Mouse (Mus musculus): ENCODE measurements around the gene Gpalpp1. TPM values are rescaled to one million over a fixed set of nuclear protein-coding genes. Genes with fewer than 3 reads are reported as not detected.

The Gpalpp1 gene
- polyA plus RNA-seq, 1 experiment = 1.1 TPM

DNA sequence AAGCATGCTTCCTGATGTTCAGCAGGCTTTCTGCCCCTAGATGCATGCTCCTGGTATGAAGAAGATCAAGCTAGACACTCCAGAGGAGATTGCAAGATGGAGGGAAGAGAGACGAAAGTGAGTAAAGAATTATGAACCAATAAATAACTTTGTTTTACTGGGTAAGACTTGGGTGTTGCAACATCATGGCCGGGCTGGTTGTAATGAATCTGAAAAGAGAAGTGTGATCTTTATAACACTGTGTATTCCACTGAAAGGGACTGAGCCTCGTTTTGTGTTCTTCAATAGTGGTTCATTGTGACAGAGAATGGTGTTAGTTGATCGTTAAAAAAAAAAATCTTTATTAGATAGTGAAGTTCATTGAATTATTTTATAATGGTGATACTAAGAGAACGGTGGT, 5.2 kb upstream of the Gpalpp1 start:
- H3K27ac ChIP-seq (ENCODE audit: insufficient read depth, low read depth, low read length) = no peak overlapping the region
- 75% methylated on average over 5 of the region's 5 CpGs for WGBS
- H3K27me3 ChIP-seq (ENCODE audit: control insufficient read depth, insufficient read depth, low read length) = no peaks in the 10 kb centered on the region
- TF ChIP-seq CTCF (IDR thresholded peaks at IDR 0.05; ENCODE audit: extremely low read depth, insufficient read length, insufficient replicate concordance, low read depth, low read length) (no peak), POLR2A (IDR thresholded peaks at IDR 0.05; ENCODE audit: low read depth, low read length) (no peak)
- peaks cover 29% of the 10 kb centered on the region for H3K36me3 ChIP-seq (ENCODE audit: control insufficient read depth, insufficient read depth, low read length)
- no peak overlapping the region for H3K4me3 ChIP-seq (ENCODE audit: low read depth, low read length)
- no peaks in the 10 kb centered on the region for H3K4me1 ChIP-seq (ENCODE audit: control insufficient read depth, insufficient read depth, insufficient read length, low read length)

DNA sequence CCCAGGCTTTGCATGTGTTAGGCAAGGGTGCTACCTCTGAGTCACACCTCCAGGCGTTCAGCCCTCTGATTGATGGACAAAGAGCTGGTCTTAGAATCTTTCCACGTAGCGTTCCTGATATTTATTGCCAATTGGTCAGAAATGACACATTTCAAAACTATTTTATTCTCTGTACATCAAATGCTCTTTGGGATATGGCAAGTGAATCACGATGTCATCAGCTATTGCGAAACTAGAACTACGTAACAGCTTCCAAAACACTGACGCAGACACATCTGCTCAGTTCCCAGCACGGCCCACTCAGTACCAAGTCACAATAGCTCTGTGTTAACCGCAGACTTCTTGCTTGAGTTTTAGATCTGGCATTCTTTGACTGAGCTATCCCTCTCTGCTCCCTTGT, 11.0 kb downstream of the Gpalpp1 start:
- WGBS = 95% methylated on average over 9 of the region's 9 CpGs
- Histone ChIP-seq H3K27me3 (ENCODE audit: control insufficient read depth, insufficient read depth, low read length) (no peaks in the 10 kb centered on the region), H3K4me1 (ENCODE audit: control insufficient read depth, insufficient read depth, insufficient read length, low read length) (no peaks in the 10 kb centered on the region), H3K4me3 (ENCODE audit: low read depth, low read length) (no peak overlapping the region), H3K27ac (ENCODE audit: insufficient read depth, low read depth, low read length) (no peak overlapping the region), H3K36me3 (ENCODE audit: control insufficient read depth, insufficient read depth, low read length) (peaks cover 54% of the 10 kb centered on the region)
- TF ChIP-seq CTCF (IDR thresholded peaks at IDR 0.05; ENCODE audit: extremely low read depth, insufficient read length, insufficient replicate concordance, low read depth, low read length) (no peak), POLR2A (IDR thresholded peaks at IDR 0.05; ENCODE audit: low read depth, low read length) (no peak)

DNA sequence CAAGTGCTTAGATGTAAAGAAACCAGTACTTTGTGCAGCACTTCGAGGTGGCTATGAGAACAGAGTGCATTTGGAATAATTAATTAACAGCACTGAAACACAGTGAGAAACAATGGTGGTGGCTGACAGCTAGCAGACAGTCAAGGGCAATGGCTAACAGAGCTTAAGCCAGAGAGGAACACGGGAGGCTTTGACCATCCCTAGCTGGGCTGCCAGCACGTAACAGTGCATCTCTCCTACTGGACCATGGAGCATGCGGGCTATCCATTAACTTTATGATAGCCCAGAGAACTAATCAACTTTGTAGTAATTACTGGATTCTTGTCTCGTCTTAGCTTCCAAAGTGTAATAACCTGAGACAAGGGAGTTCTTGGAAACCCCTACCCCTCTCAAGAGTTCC, 12.7 kb downstream of the Gpalpp1 start:
- H3K27ac ChIP-seq (ENCODE audit: insufficient read depth, low read depth, low read length) = no peak overlapping the region
- no peak for TF ChIP-seq POLR2A (IDR thresholded peaks at IDR 0.05; ENCODE audit: low read depth, low read length)
- TF ChIP-seq CTCF (IDR thresholded peaks at IDR 0.05; ENCODE audit: extremely low read depth, insufficient read length, insufficient replicate concordance, low read depth, low read length) = no peak
- 90% methylated on average over 5 of the region's 5 CpGs for WGBS
- no peaks in the 10 kb centered on the region for H3K27me3 ChIP-seq (ENCODE audit: control insufficient read depth, insufficient read depth, low read length)
- H3K4me3 ChIP-seq (ENCODE audit: low read depth, low read length) = no peak overlapping the region
- H3K4me1 ChIP-seq (ENCODE audit: control insufficient read depth, insufficient read depth, insufficient read length, low read length) = no peaks in the 10 kb centered on the region
- H3K36me3 ChIP-seq (ENCODE audit: control insufficient read depth, insufficient read depth, low read length) = peaks cover 54% of the 10 kb centered on the region

DNA sequence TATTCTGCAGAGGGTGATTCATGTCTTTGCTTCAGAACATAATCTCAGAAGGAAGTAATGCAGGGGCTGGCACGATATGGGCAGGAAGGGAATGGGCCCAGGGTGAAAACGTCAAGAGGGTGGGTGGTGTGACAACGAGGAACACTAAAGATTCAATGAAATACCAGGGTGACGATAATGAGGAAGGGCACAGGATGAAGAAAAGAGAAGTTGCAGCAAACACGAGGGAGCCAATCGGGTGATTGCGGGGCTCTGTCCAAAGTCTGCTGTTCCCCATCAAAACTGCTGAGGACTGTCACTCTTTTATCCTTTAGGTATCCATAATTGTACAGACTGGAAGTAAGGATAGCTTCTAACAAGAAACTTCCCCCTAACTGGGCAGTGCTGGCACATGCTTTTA, 13.3 kb downstream of the Gpalpp1 start:
- no peaks in the 10 kb centered on the region for H3K27me3 ChIP-seq (ENCODE audit: control insufficient read depth, insufficient read depth, low read length)
- H3K27ac ChIP-seq (ENCODE audit: insufficient read depth, low read depth, low read length) = no peak overlapping the region
- WGBS = 90% methylated on average over 7 of the region's 7 CpGs
- H3K4me3 ChIP-seq (ENCODE audit: low read depth, low read length) = no peak overlapping the region
- TF ChIP-seq POLR2A (IDR thresholded peaks at IDR 0.05; ENCODE audit: low read depth, low read length) = no peak
- no peak for TF ChIP-seq CTCF (IDR thresholded peaks at IDR 0.05; ENCODE audit: extremely low read depth, insufficient read length, insufficient replicate concordance, low read depth, low read length)
- no peaks in the 10 kb centered on the region for H3K4me1 ChIP-seq (ENCODE audit: control insufficient read depth, insufficient read depth, insufficient read length, low read length)
- peaks cover 55% of the 10 kb centered on the region for H3K36me3 ChIP-seq (ENCODE audit: control insufficient read depth, insufficient read depth, low read length)

DNA sequence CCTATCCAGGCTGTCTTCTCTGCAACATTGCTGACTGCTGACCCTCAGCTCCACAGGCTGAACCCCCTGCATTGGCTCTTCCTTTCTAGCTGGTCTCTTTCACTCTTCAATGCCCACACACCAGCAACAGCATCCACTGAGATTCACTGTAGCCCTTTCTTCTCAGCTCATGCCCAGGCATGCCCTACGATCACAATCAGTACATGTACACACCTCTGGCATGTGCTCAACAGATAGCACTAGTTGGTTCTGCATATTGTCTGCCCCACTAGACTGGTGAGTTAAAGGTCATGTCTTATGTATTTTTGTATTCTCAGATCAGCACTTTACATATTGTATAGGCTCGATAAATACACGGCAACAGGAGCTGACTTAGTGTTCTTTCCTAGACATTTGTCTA, 26.4 kb downstream of the Gpalpp1 start:
- 59% methylated on average over 3 of the region's 3 CpGs for WGBS
- Histone ChIP-seq H3K36me3 (ENCODE audit: control insufficient read depth, insufficient read depth, low read length) (peaks cover 4% of the 10 kb centered on the region; the same call in 1 of the 2 replicates), H3K27me3 (ENCODE audit: control insufficient read depth, insufficient read depth, low read length) (no peaks in the 10 kb centered on the region), H3K4me1 (ENCODE audit: control insufficient read depth, insufficient read depth, insufficient read length, low read length) (no peaks in the 10 kb centered on the region), H3K4me3 (ENCODE audit: low read depth, low read length) (no peak overlapping the region), H3K27ac (ENCODE audit: insufficient read depth, low read depth, low read length) (no peak overlapping the region)
- TF ChIP-seq CTCF (IDR thresholded peaks at IDR 0.05; ENCODE audit: extremely low read depth, insufficient read length, insufficient replicate concordance, low read depth, low read length) = no peak
- TF ChIP-seq POLR2A (IDR thresholded peaks at IDR 0.05; ENCODE audit: low read depth, low read length) = no peak

DNA sequence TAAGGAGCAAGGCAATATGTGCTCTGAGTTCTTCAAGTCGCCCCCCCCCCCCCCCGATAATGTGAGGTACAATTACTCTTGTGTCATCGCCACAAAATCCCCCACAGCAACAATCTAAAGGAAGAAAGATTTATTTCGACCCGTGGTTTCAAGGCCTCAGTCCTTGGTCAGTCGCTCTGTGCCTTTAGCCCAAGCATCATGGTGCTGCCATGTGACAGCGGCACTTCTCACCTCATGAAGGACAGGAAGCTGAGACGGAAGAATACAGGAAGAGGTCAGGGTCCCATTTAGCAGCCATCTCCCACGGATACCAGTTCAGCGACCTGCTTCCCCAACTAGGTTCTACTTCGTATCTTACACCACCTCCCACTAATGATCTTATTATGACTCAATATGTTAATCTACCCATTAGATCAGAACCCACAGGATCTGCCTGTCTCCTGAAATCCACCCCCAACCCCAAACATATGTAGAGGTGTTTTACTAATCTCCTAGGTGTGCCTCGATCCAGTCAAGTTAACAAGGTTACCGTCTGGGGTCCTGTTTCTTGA, 28.4 kb downstream of the Gpalpp1 start:
- no peak overlapping the region for H3K4me3 ChIP-seq (ENCODE audit: low read depth, low read length)
- no peak overlapping the region for H3K27ac ChIP-seq (ENCODE audit: insufficient read depth, low read depth, low read length)
- H3K4me1 ChIP-seq (ENCODE audit: control insufficient read depth, insufficient read depth, insufficient read length, low read length) = no peaks in the 10 kb centered on the region
- 82% methylated on average over 13 of the region's 13 CpGs for WGBS
- H3K27me3 ChIP-seq (ENCODE audit: control insufficient read depth, insufficient read depth, low read length) = no peaks in the 10 kb centered on the region
- no peaks in the 10 kb centered on the region; the same call in 1 of the 2 replicates for H3K36me3 ChIP-seq (ENCODE audit: control insufficient read depth, insufficient read depth, low read length)
- TF ChIP-seq CTCF (IDR thresholded peaks at IDR 0.05; ENCODE audit: extremely low read depth, insufficient read length, insufficient replicate concordance, low read depth, low read length) (no peak), POLR2A (IDR thresholded peaks at IDR 0.05; ENCODE audit: low read depth, low read length) (no peak)

DNA sequence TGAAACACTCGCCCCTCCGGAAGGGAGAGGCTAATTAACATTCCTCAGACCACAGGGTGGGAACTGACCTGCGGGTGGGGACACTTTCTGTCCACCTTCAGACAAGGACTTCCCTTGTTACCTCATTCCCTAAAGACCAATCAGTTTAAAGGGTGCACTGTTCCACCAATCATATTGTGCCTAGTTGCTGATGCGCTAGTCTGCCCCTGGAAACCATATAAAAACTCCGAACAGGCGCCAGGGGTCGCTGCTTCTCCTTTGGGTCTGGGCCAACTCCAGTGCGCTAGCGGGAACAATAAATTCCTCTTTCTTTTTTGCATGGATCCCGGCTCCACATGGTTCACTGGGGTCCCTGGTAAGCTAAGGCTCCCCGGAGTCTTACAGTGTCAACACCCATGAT, 29.1 kb downstream of the Gpalpp1 start:
- TF ChIP-seq POLR2A (IDR thresholded peaks at IDR 0.05; ENCODE audit: low read depth, low read length) = no peak
- TF ChIP-seq CTCF (IDR thresholded peaks at IDR 0.05; ENCODE audit: extremely low read depth, insufficient read length, insufficient replicate concordance, low read depth, low read length) = no peak
- WGBS = 66% methylated on average over 11 of the region's 11 CpGs
- Histone ChIP-seq H3K36me3 (ENCODE audit: control insufficient read depth, insufficient read depth, low read length) (no peaks in the 10 kb centered on the region; the same call in 1 of the 2 replicates), H3K27ac (ENCODE audit: insufficient read depth, low read depth, low read length) (no peak overlapping the region), H3K4me1 (ENCODE audit: control insufficient read depth, insufficient read depth, insufficient read length, low read length) (no peaks in the 10 kb centered on the region), H3K27me3 (ENCODE audit: control insufficient read depth, insufficient read depth, low read length) (no peaks in the 10 kb centered on the region), H3K4me3 (ENCODE audit: low read depth, low read length) (no peak overlapping the region)
